8 mouse cellular contexts compared by ENCODE assay signal in genomic region chr12:80436336-80436976, GRCm38 (mm10). TPM values are rescaled to one million over a fixed set of nuclear protein-coding genes. Genes with fewer than 3 reads are reported as not detected.
DNase-seq lines count a peak whose midpoint lies in the region; ATAC-seq and TF ChIP-seq lines count a peak whose summit lies in the region.

Gene Dcaf5 (minus strand): TSS chr12:80436601.

- peak within 1 kb of the TSS; percentile 98 for H3K9ac ChIP-seq in heart, embryonic 12.5 days
- peak within 1 kb of the TSS; percentile 94 for H3K9ac ChIP-seq in kidney, postnatal 0 days (ENCODE audit: low read depth, low read length)
- H3K9ac ChIP-seq in liver, adult 2 months (ENCODE audit: low read depth, low read length): peak within 1 kb of the TSS; percentile 87

- peak within 1 kb of the TSS; percentile 94 for H3K4me3 ChIP-seq in brown adipose tissue, adult 24 weeks (ENCODE audit: insufficient read depth, low read depth, low read length)
- peak within 1 kb of the TSS; percentile 90 for H3K4me3 ChIP-seq in heart, embryonic 12.5 days
- H3K4me3 ChIP-seq in kidney, postnatal 0 days (replicated peaks; ENCODE audit: low read depth, low read length): peak within 1 kb of the TSS; percentile 96
- H3K4me3 ChIP-seq in liver, adult 2 months (ENCODE audit: insufficient read depth, low read depth, low read length): peak within 1 kb of the TSS; percentile 92
- peak within 1 kb of the TSS; percentile 97 for H3K4me3 ChIP-seq in myocyte

- peak within 1 kb of the TSS; percentile 62 for H3ac ChIP-seq in myocyte (ENCODE audit: control insufficient read depth, insufficient read length)

- peak; percentile 88 for DNase-seq in CD4-positive helper T cell, adult 2 months (ENCODE audit: low read depth, low spot score)
- peak; percentile 81 for DNase-seq in kidney, postnatal 0 days (ENCODE audit: low spot score)
- DNase-seq in liver, adult 2 months (ENCODE audit: extremely low read depth, low read depth, low spot score): peak; percentile 78
- peak; percentile 76 to 89 for DNase-seq in spleen, postnatal 4 days (ENCODE audit: low spot score in 2 of 2)

- no peak for TF ChIP-seq CTCF in kidney, postnatal 0 days (IDR thresholded peaks at IDR 0.05; ENCODE audit: low read depth)
- TF ChIP-seq CTCF in liver, adult 2 months (IDR thresholded peaks at IDR 0.05; ENCODE audit: low read depth, low read length): no peak

- peaks cover 15% of the 10 kb centered on the region; the same call in 1 of the 2 replicates for H3K79me2 ChIP-seq in liver, adult 2 months (ENCODE audit: control insufficient read depth, insufficient read depth, low read length)
- H3K79me2 ChIP-seq in myocyte (ENCODE audit: control insufficient read depth, insufficient read depth): peaks cover 34% of the 10 kb centered on the region

- 0% methylated on average over 26 of the region's 79 CpGs for WGBS in heart, embryonic 12.5 days
- under 1% methylated on average over 62 of the region's 79 CpGs for WGBS in kidney, postnatal 0 days
- under 1% methylated on average over 69 of the region's 79 CpGs for WGBS in liver, adult 2 months

- TF ChIP-seq POLR2A in liver, adult 2 months (IDR thresholded peaks at IDR 0.05; ENCODE audit: extremely low read depth, insufficient read depth, low read length): peak; percentile 88; the same call in 1 of the 2 replicates
- peak; percentile 97 for TF ChIP-seq POLR2A in myocyte (IDR thresholded peaks at IDR 0.05; ENCODE audit: insufficient read length, low read depth)

- ATAC-seq in erythroid progenitor cell, adult 5-6 weeks (replicated peaks; ENCODE audit: low FRiP score, poor library complexity, severe bottlenecking): peak; percentile 95
- ATAC-seq in heart, embryonic 12.5 days (ENCODE audit: insufficient number of reproducible peaks, low FRiP score): peak; percentile 84
- ATAC-seq in kidney, postnatal 0 days (replicated peaks; ENCODE audit: low FRiP score, low read depth): peak; percentile 66

- H3K4me2 ChIP-seq in heart, embryonic 12.5 days: peak within 1 kb of the TSS; percentile 70
- peak within 1 kb of the TSS; percentile 66 for H3K4me2 ChIP-seq in kidney, postnatal 0 days (ENCODE audit: low read length)
- H3K4me2 ChIP-seq in myocyte (ENCODE audit: low read depth): peak within 1 kb of the TSS; percentile 69

- peak within 1 kb of the TSS; percentile 66 for H3K27ac ChIP-seq in brown adipose tissue, adult 24 weeks (replicated peaks; ENCODE audit: low read depth, low read length)
- H3K27ac ChIP-seq in heart, embryonic 12.5 days (ENCODE audit: poor library complexity, severe bottlenecking): peak within 1 kb of the TSS; percentile 97
- peak within 1 kb of the TSS; percentile 97 for H3K27ac ChIP-seq in kidney, postnatal 0 days
- H3K27ac ChIP-seq in liver, adult 2 months (replicated peaks; ENCODE audit: insufficient read depth, low read depth, low read length): peak within 1 kb of the TSS; percentile 95

- no peaks in the 10 kb centered on the region for H3K27me3 ChIP-seq in heart, embryonic 12.5 days (replicated peaks)
- no peaks in the 10 kb centered on the region for H3K27me3 ChIP-seq in kidney, postnatal 0 days (ENCODE audit: insufficient read depth, low read length)
- H3K27me3 ChIP-seq in liver, adult 2 months (ENCODE audit: control insufficient read depth, insufficient read depth, low read length): no peaks in the 10 kb centered on the region
- H3K27me3 ChIP-seq in myocyte (ENCODE audit: control insufficient read depth, insufficient read depth, insufficient read length): no peaks in the 10 kb centered on the region

- H3K36me3 ChIP-seq in heart, embryonic 12.5 days: no peaks in the 10 kb centered on the region
- H3K36me3 ChIP-seq in kidney, postnatal 0 days (ENCODE audit: insufficient read depth, low read length): 0 out of 2 replicates have a peak, but pooled peaks cover 3% of the 10 kb centered on the region
- no peaks in the 10 kb centered on the region for H3K36me3 ChIP-seq in liver, adult 2 months (ENCODE audit: control insufficient read depth, insufficient read depth, low read length)
- H3K36me3 ChIP-seq in myocyte (ENCODE audit: control insufficient read depth, insufficient read depth): peaks cover 3% of the 10 kb centered on the region

- H3K9me3 ChIP-seq in heart, embryonic 12.5 days (replicated peaks): no peaks in the 10 kb centered on the region
- H3K9me3 ChIP-seq in kidney, postnatal 0 days (replicated peaks; ENCODE audit: low read length): no peaks in the 10 kb centered on the region

- H3K4me1 ChIP-seq in brown adipose tissue, adult 24 weeks (ENCODE audit: control insufficient read depth, insufficient read depth, insufficient read length, low read length): 0 out of 2 replicates have a peak, but pooled peaks cover 4% of the 10 kb centered on the region
- peaks cover 14% of the 10 kb centered on the region for H3K4me1 ChIP-seq in heart, embryonic 12.5 days (replicated peaks)
- no peaks in the 10 kb centered on the region for H3K4me1 ChIP-seq in kidney, postnatal 0 days (replicated peaks; ENCODE audit: insufficient read depth, low read length)
- H3K4me1 ChIP-seq in liver, adult 2 months (ENCODE audit: control insufficient read depth, insufficient read depth, low read length): peaks cover 5% of the 10 kb centered on the region

TF ChIP-seq in myocyte, 11 proteins besides CTCF, POLR2A, EP300 and RAD21:
- TF ChIP-seq POLR2AphosphoS2 (IDR thresholded peaks at IDR 0.05; ENCODE audit: insufficient read length, low read depth): peak; percentile 88
- TF ChIP-seq TCF12 (IDR thresholded peaks at IDR 0.05; ENCODE audit: insufficient read depth, poor library complexity, severe bottlenecking): no peak
- no peak for TF ChIP-seq CEBPB (IDR thresholded peaks at IDR 0.05; ENCODE audit: insufficient read depth, poor library complexity, severe bottlenecking)
- TF ChIP-seq MYOD1 (IDR thresholded peaks at IDR 0.05; ENCODE audit: control insufficient read depth in 1 of 3, insufficient read length in 2 of 3, low read depth in 2 of 3): peak in 2 of 3 experiments; percentile 58 to 64
- TF ChIP-seq USF1 (IDR thresholded peaks at IDR 0.05; ENCODE audit: low read depth): no peak
- peak in 2 of 3 experiments; percentile 53 to 79 for TF ChIP-seq MYOG (IDR thresholded peaks at IDR 0.05; ENCODE audit: control insufficient read depth in 1 of 3, insufficient read depth in 1 of 3, insufficient read length in 2 of 3, low read depth in 2 of 3)
- TF ChIP-seq MAX (IDR thresholded peaks at IDR 0.05; ENCODE audit: low read depth): no peak
- no peak for TF ChIP-seq REST (IDR thresholded peaks at IDR 0.05; ENCODE audit: insufficient read depth, insufficient read length)
- no peak for TF ChIP-seq E2F4 (IDR thresholded peaks at IDR 0.05; ENCODE audit: insufficient read depth)

RNA-seq across cellular contexts. Expression of gene Dcaf5, which starts in this region (rescaled TPM):
- 7.7 and 15.5 TPM in 2 replicates for polyA plus RNA-seq in brown adipose tissue, adult 24 weeks (2012; ENCODE audit: insufficient read depth, insufficient read length, missing spikeins)
- 1.3 and 20.2 TPM in 2 replicates for total RNA-seq in erythroid progenitor cell, adult 5-6 weeks (2015; ENCODE audit: low replicate concordance)
- 2.4 and 3.2 TPM in 2 replicates for total RNA-seq in erythroid progenitor cell, adult 5-6 weeks (2017; ENCODE audit: low replicate concordance)
- 14.7 and 15.1 TPM in 2 replicates for polyA plus RNA-seq in heart, embryonic 12.5 days (2016; fragmentation: Nextera tagmentation; extraction: Ambion mirVana)
- 11.5 and 11.9 TPM in 2 replicates for polyA plus RNA-seq in kidney, postnatal 0 days (2015; fragmentation: Nextera tagmentation; extraction: Ambion mirVana)
- 7.7 and 8.1 TPM in 2 replicates for total RNA-seq in liver, adult 2 months (2014; rRNA removed)
- polyA plus RNA-seq in liver, adult 2 months (2012; rRNA removed): 17.8 and 19.1 TPM in 2 replicates
- polyA plus RNA-seq in myocyte (2012; fragmentation: generic; extraction: Trizol): 17.7 TPM

Comparison
In these comparisons a context has a peak if more than half of its experiments do, and no peak if none do; other contexts are left out.
1. Peak in every context shown above with its lines: DNase-seq, ATAC-seq, H3K4me3 ChIP-seq and H3K27ac ChIP-seq.